Mouse (Mus musculus) T-cell, adult 2 months (primary cell): ENCODE measurements around the gene Gm6460.
"Not testable (repeated sequence)": the region's sequence is repeated elsewhere in the genome, so short reads cannot be mapped to it uniquely, and the experiment has no call there.

Source experiments
- DNase-seq: peaks from one replicate; pipeline ENCODE4 v3.0.0; 2022; ENCODE audit warnings: low spot score

The Gm6460 gene

DNA sequence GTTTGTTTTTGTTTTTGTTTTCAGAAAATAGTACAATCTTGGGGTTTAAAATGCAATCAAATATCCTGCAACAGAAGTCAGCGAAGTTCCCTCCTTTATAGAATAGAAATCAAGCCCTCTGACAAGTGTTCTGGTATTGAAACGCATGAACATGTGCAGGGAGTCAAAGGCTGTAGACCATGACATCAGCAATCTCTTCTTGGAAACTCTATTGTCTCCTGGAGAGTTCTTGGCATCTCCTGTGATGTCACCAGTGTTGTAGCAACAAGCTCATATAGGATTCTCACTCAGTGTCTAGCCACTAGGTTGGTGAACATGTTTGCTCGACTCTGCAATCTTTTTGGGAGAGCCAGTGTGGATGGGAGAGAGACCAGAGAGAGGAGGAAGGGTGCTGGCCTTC, at the start of gene Gm6460:
Gm6460 (plus strand) TSS at position 301 of the 400 bp plus-strand sequence.
- not testable (repeated sequence) for DNase-seq
